Mouse (Mus musculus): ENCODE measurements around the gene Mtmr11.
A peak's percentile ranks its signal among the peaks of the same experiment; 100 is the strongest.
"Not testable (repeated sequence)": the region's sequence is repeated elsewhere in the genome, so short reads cannot be mapped to it uniquely, and the experiment has no call there.

Mtmr11 gene

DNA sequence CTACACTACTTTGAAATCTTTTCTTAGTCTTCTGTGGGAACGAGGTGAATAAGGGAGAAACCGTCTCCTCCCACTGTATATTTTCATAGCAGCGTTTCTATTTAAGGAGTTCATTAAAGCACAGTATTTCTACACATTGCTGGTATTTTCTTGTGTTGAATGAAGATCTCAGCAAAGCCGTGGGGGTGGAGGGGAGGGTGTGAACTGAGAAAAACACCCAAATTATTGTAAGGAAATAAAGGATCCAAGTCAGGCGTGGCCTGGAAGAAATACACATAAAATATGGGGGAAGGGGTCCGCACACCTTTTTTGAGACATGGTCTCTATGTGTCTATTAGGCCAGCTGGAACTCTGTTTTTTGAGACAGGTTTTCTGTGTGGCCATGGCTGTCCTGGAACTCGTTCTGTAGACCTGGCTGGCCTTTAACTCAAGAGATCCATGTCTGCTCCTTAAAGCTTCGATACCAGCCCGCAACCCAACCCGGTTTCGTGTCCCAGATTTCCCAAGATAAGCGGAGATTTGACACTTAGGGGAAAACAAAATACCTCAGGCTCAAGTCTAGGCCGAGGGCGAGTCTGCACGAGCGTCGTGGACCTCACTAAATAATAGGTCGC, 9.9 kb downstream of the Mtmr11 start:
- DNase-seq (ENCODE audit: extremely low read depth, low read depth) = no peak

DNA sequence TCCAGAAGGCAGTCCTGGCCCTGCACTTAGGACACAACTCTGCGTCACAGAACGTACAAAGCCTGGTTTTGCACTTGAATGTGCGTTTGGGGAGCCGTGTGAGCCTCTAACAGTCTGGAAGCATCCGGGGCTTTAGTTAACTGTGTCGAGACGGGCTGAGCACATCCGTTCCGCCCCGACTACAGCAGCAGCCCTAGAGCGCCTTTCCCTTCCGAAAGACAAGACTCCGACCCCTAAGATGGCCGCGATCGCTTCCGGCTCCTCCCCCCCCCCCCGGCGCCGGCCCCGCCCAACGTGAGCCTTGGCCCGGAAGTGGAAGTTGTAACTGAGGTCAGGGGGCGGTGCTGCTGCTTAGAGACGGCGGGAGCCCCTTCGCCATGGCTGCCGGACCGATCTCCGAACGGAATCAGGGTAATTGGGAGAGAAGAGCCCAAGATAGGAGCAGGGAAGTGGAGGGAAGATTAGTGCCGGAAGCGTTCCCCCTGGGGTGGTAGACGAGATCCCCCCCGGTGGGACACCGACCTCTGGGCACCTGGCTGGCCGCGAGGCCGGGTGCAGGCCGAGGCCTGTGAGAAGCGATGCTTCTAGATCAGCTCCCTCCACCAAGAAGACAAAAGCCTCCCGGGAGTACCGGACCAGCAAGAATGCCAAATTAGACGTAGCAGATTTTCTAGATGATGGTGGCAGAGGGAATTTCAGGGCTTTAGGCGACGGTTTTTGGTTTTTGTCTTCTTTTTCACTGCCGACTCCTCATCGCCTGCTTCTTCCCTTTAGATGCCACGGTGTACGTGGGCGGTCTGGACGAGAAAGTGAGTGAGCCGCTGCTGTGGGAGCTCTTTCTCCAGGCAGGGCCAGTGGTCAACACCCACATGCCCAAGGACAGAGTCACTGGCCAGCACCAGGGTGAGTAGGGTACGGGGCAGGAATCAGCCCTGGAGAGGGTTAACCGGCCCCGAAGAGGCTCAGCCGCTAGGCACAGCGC, 10.7 kb downstream of the Mtmr11 start, which contains the start of gene Sf3b4:
TSS of gene Sf3b4 (plus strand) at position 136 of the 982 bp plus-strand sequence.
- peak; percentile 94 for DNase-seq (ENCODE audit: extremely low read depth, low read depth)

DNA sequence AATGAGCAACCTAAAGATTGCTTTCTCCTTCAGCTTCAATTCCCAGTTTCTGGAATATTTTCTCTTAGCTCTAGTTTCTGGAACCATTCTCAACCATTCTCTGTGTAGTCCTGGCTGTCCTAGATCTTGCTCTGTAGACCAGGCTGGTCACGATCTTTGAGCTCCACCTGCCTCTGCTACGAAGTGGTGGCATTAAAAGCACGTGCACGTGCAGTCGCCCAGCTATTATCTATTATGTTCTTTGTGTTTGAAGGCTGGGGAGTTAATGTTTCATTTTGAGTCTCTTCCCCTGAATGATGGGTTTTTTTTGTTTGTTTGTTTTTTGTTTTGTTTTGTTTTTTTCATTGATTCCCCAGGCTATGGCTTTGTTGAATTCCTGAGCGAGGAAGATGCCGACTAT, 11.4 kb downstream of the Mtmr11 start:
- no peak for DNase-seq (ENCODE audit: extremely low read depth, low read depth)

DNA sequence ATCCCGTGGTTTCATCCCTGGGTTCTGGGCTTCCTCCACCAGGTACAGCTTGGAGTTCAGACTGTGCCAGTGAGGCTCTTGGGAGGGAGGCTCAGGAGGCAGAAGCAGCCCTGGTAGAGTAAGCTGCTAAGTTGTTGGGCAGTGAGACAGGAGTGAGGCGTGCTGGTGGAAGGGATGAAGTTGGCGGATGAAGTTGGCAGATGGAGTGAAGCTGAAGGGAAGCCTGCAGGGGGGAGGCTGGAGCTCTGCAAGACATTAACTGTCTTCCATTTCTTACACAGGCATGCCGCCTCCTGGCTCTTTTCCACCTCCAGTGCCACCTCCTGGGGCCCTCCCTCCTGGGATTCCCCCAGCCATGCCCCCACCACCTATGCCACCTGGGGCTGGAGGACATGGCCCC, 12.2 kb downstream of the Mtmr11 start:
- DNase-seq (ENCODE audit: extremely low read depth, low read depth) = not testable (repeated sequence)

DNA sequence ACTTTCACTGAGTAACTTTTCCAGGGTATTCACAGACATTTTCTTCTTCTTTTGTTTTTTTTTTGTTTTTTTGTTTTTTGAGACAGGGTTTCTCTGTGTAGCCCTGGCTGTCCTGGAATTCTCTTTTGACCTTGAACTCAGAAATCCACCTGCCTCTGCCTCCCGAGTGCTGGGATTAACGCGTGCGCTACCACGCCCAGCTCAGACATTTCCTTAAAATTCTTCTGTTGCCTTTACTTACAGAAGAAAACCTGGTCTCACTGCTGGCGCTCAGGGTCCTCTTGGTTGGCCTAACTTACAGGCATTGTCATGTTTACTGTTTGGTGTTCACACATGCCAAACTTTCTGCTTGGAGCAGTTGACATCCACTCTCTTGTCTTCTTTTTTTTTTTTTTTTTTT, 13.4 kb downstream of the Mtmr11 start:
- no peak for DNase-seq (ENCODE audit: extremely low read depth, low read depth)

DNA sequence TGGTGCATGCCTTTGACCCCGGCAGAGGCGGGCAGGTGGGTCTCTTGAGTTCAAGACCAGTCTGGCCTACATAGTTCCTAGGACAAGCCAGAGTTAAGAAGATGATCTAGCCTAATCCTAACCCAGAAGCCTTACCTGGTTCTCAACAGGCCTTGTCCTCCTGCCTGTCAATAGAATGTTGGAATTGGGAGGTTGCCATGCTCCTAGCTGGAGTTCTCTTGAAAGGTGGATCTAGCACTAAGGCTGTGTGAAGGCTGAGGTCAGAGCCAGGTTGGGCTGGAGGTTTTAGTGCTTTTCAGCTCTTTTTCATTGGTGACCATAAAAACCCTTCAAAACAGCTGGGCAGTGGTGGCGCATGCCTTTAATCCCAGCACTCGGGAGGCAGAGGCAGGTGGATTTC, 16.6 kb downstream of the Mtmr11 start:
- no peak for DNase-seq (ENCODE audit: extremely low read depth, low read depth)

DNA sequence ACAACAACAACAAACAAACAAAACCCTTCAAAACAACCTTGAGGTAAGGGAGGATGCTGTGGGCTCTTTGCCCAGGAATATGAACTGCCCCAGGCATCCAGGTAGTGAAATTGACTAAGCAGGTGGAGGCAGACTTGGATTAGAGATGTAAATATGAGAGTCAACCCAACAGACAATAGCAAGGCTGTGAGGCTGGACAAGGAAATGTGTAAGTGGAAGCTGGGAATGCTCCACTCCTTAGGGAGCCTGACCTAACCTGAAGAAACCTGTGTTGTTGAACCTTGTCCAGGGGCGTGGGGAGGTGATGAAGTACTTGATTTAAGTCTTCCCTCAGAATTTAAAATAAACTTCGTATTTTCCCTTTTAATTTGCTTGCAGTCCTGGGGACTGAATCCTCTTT, 17.1 kb downstream of the Mtmr11 start:
- DNase-seq (ENCODE audit: extremely low read depth, low read depth) = no peak

DNA sequence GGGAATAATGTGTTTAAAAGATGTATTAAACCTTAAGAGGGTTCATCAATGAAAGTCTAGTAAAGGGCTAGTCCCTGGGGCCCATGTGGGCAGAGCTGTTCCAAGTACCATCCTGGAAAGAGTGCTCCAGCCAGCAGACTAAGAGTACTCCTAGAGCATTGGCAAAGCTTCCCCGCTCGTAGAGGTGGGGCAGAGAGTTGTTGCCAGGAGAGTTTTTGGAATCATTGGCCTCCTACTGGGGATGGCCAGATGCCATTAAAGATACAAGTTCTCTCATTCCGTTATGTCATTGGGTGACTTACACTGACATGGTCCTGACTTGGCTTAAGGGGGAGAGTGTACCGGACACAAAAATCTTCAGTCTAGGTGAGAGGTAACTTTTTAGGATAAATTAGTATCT, 17.7 kb downstream of the Mtmr11 start:
- no peak for DNase-seq (ENCODE audit: extremely low read depth, low read depth)

DNA sequence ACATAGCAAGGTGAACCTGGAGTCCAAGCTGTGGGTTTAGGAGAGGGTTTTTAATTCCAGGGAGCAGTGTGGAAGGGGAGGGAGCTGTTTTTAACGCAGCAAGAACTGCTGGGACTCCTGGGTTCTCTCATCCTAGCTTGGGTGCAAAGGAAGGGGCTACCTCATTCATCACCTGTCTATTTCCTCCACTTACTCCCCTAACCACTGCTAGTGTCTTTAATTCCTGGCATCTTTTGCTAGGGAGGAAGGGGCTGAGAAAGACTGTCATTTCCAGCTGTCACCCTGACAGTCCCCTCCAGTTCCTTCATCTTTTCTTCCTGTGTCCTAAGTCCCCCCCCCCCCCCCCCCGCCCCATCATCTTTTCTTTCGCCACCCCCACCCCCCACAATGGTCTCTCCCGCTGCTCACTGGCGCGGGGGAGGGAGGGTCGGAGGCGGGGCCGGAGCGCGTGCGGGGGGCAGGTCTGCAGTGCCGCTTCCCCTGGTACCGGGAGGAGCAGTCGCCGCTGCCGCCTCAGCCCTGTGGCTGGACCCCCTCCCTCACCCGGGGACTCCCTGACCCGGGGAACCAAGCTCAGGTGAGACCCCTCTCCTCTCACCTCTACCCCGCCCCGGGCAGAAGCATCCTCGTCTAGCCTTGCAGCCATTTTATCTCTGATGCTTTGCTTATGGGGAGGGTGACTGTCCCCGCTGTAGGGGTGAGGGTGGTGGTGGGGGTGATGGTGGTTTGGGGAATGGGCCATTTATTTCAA, 19.1 kb downstream of the Mtmr11 start, which contains the start of gene Sv2a:
TSS of gene Sv2a (plus strand) at position 425 of the 751 bp plus-strand sequence.
- DNase-seq (ENCODE audit: extremely low read depth, low read depth) = no peak

DNA sequence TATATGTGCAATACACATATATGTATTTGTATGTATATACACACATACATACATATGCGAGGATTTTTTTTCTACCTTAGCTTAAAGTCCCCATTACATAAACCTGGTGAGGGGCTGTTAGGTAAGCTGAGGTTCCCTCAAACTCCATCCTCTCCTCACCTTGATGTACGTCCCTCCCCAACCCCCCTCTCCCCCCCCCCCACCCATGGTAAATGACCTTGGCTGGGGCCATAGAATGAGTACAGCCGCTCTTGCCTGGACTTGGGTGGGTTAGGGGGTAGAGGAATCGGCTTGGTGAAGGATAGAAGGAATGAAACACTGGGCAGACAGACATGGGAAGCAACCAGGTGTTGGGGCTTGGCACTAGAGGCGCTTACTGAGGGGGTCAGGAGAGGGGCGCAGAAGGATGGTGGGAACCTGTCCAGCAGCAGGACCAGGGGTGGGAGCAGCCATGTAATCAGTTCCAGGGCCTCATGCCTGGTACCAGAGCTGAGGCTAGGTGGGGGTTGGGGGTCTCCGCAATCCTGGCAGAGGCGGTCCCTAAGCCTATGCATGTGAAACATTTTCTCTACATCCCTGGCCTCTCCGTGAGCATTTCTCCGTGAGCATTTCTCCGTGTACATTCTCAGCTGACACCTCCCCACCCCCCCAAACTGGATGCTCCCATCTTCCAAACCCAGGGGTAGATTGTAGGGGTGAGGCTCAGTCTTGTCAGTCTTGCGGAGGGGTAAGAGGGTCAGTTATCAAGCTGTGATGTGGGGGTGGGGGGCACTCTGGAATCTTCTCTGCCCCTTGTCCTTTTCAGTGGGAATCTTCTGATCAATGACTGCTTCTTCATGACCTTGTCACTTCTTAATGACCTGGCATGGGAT, 19.9 kb downstream of the Mtmr11 start:
- no peak for DNase-seq (ENCODE audit: extremely low read depth, low read depth)

DNA sequence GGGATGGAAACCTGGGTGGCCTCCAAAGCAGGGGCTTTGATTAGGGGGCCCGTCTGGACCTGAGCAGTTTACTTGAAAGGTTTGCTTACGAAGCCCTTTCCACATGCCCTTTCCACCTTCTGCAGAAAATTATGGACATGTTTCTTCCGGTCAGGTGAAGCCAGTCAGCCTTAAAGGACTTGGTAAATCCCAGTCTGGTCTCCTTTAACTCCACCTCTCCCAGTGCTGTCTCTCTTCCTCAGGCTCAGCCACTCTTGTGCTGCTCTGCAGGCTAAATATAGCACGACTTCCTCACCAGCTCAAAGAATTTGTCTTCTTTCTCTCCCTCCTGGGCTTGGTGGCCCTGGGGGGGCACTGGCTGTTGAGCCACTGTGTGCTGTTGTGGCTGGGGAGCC, 20.6 kb downstream of the Mtmr11 start:
- no peak for DNase-seq (ENCODE audit: extremely low read depth, low read depth)

DNA sequence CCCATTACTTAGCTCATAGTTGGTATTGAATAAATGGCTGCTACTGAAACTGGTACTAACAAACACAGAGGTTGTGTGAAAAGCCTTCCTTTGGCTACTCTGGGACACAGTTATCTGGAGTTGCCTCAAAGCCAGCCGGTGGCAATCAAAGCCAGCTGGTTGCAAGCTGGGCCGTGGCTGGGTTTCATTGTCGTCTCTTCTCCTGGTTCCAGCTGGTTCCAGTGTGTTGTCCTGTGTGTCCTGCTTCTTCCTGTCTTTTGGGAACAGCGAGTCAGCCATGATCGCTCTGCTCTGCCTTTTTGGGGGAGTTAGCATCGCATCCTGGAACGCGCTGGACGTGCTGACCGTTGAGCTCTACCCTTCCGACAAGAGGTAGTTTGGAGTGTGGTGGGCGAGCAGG, 31.2 kb downstream of the Mtmr11 start:
- DNase-seq (ENCODE audit: extremely low read depth, low read depth) = no peak

DNA sequence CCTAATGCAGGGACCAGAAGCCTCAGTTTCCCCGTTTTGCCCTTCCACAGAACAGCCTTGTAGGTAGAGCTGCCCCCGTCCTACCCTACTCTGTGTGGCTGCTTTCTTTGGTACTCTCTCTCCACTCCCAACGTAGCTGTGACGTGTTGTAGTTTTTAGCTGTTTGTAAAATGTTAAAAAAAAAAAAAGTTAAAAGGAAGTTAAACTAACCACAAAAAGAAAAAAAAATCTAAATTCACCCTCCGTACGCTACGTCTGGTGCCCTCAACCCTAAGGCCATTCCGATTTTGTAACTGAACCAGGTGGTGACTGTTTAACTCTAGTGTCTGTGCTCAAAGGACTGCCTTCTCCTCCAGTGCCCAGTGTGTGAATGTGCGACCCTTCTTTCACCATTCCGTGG, 33.2 kb downstream of the Mtmr11 start:
- no peak for DNase-seq (ENCODE audit: extremely low read depth, low read depth)

DNA sequence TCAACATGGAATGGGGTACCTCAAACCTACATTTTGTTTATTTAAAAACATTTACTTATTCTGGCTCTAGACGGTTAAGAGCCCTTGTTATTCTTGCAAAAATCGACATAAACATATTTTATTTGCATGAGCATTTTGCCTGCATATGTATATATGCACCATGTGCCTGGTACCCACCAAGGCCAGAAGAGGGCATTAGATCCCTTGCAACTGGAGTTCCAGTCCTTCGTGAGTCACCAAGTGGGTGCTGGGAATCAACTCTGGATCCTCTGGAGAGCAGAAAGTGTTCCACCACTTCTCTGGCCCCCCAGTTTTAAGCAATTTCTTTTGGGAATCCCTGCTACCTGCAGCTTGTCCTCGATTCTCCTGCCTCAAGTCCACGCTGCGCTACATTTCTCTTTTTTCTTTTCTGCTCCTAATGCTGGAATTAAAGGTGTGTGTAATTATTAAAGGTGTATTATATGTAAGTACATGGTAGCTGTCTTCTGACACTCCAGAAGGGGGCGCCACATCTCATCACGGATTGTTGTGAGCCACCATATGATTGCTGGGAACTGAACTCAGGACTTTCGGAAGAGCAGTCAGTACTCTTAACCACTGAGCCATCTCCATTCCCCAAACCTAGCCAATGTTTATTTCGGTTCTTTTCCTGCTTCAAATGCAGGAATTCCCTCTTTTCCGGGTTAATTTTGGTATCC, 34.0 kb downstream of the Mtmr11 start:
- no peak for DNase-seq (ENCODE audit: extremely low read depth, low read depth)

DNA sequence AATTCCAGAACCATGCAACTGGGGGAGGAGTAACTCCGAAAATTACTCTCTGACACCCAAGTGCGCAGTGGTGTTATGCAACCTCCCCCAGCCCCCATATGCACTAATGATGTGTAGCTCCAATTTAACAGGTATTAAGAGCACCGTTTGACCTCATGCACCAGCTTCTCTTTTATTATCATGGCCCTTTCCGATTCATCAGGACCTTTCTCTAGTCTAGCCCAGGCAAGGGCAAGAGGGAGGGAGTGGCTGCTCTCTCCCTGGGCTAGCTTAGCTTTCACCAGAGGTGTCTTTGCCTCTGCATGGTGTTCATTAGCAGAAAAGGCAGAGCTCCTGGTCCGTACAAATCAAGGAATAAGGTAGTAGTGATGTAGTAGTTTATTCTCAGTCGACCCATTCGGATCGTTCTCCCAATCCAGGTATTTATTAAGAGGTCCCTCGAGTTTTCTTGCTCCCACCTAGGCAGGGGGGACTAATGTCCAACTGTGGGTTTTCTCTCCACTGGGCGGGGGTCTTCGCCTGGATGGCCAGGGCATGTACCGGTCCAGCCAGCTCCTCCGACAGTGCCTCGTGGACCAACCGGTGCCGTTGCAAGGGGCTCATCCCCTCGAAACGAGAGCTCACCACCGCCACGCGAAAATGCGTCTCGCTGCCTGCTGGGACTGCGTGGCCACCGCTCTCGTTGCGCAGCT, 34.8 kb downstream of the Mtmr11 start:
- DNase-seq (ENCODE audit: extremely low read depth, low read depth) = peak; percentile 52

DNA sequence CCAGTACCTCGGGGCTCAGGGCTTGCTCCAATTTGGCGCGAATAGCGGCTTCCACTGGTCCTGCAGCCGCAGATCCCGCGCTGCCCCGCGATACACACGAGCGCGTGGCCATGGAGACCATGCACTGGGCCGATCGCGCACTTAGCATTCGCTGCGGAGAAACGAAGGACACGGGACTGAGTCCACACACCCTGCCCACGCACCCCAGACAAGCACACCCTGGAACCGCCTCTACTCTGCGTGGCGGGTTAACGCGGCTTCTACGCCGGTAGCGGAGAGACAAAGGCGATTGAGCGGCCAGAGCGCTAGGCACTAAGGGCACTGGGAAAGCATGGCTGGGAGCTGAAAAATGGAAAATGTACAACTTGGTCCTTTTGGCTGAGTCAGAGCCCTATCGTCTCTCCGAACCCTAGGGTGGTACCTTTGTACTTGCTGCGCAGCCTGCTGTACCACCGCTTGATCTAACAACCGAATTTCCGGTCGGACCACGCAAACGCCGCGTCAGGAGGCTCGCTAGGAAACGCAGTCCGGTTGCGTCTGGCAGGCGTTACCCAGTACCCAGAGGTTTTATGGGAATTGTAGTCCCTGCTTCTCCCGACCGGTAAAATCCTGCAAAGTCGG, 35.4 kb downstream of the Mtmr11 start:
- DNase-seq (ENCODE audit: extremely low read depth, low read depth) = peak; percentile 99

DNA sequence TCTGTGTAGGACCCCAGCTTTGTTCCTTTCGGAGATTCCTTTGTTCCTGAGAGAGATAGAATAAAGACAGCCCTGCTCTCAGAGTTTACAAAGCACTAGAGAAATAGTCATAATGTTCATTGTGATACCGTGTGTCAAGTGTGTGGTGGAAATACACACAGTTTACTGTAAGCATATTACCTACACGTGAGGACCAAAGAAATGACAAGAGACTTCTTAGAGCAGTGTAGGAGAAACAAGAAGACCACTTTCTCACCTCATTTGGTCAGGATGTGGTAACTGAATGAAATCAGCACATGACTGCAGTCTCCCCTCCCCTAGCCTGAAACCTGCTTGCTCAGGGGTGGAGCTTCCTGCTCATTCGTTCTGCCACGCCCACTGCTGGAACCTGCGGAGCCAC, 36.4 kb downstream of the Mtmr11 start:
- peak; percentile 90 for DNase-seq (ENCODE audit: extremely low read depth, low read depth)

DNA sequence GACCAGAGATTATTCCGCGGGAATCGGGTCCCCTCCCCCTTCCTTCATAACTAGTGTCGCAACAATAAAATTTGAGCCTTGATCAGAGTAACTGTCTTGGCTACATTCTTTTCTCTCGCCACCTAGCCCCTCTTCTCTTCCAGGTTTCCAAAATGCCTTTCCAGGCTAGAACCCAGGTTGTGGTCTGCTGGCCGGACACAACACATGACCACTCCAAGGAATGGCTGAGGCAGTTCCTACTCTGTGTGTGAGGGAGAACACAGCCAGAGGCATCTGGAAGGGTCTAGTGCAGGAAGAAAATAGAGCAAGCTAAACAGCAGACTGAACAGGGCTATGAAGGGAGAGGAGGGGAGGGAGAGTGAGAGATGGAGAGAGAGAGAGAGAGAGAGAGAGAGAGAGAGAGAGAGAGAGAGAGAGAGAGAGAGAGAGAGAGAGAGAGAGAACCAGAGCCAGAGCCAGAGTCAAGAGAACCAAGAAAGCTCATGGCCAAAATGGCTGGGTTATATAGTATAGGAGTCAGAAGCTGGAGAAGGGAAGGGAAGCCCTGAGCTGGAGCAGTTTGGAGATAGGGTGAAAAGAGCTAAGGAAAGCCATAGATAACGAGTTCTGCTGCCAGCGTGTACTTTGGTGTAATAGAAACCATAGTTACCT, 36.9 kb downstream of the Mtmr11 start:
- DNase-seq (ENCODE audit: extremely low read depth, low read depth) = not testable (repeated sequence)

DNA sequence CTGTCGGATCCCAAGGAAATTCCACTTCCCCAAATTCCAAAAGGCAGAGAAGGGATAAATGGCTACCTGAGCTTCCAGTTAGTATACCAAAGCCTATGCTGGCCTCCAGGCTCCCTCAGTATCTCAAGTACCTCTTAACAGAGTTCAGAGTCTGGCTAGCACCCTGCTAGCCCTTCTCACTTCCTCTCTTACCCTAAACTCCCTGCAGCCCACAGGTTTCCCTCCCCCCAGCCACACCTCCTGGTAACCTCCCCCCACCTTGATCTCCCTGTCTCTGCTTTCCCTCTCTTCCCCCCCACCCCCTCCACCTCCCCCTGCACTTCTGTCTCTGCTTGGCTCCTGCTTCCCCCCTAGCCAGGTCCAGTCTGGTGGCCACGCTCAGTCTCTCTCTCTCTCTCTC, 37.9 kb downstream of the Mtmr11 start:
- DNase-seq (ENCODE audit: extremely low read depth, low read depth) = no peak

Measured in MEL-GATA-1-ER (cell line).